In genomic region chr17:7140399-7141174, GRCm38 (mm10) we compare ENCODE assay signal across 17 mouse cellular contexts.
"Had no signal": no experiment of that assay in that cellular context is flagged by ENCODE, and none has a peak within 500 bp of the region (broad histone marks: within the 10 kb centered on the region; RNA-seq: fewer than 3 reads in every experiment).

No protein-coding gene starts in this region.

- H3K9ac ChIP-seq: liver, embryonic 13.5 days; liver, postnatal 0 days; lung, embryonic 15.5 days; midbrain, embryonic 12.5 days had no signal

- H3K4me3 ChIP-seq: limb, embryonic 12.5 days; liver, embryonic 13.5 days; lung, embryonic 15.5 days; megakaryocyte, embryonic 14.5 days; midbrain, embryonic 12.5 days had no signal

- H3K36me3 ChIP-seq: limb, embryonic 12.5 days; liver, embryonic 13.5 days; lung, embryonic 15.5 days; midbrain, embryonic 12.5 days had no signal

- ATAC-seq: liver, postnatal 0 days; midbrain, embryonic 16.5 days had no signal

- H3K27me3 ChIP-seq: limb, embryonic 12.5 days; liver, embryonic 13.5 days; lung, embryonic 15.5 days; midbrain, embryonic 12.5 days had no signal

- H3K9me3 ChIP-seq: limb, embryonic 12.5 days; liver, embryonic 13.5 days; lung, embryonic 15.5 days; midbrain, embryonic 12.5 days had no signal

- H3K4me1 ChIP-seq: liver, embryonic 13.5 days; lung, embryonic 15.5 days; megakaryocyte, embryonic 14.5 days; midbrain, embryonic 12.5 days had no signal

- H3K4me2 ChIP-seq: limb, embryonic 12.5 days; liver, embryonic 13.5 days; lung, embryonic 15.5 days; midbrain, embryonic 12.5 days had no signal

- DNase-seq: kidney, adult 8-10 months; kidney, postnatal 36 days; layer of hippocampus, postnatal 36 days; liver; liver, embryonic 13.5 days; liver, postnatal 0 days; lung, postnatal 14 days; spleen, adult 18-20 months; thymus, adult 18-20 months; thymus, postnatal 14 days had no signal

- H3K27ac ChIP-seq: kidney, postnatal 0 days; limb, embryonic 12.5 days; liver, embryonic 13.5 days; lung, embryonic 15.5 days; macrophage; midbrain, embryonic 12.5 days had no signal
